Mouse (Mus musculus): Measurements from ENCODE around the gene Elof1. TPM values are rescaled to one million over a fixed set of nuclear protein-coding genes. Genes with fewer than 3 reads are reported as not detected.
A peak's percentile ranks its signal among the peaks of the same experiment; 100 is the strongest.

Gene Elof1
- polyA plus RNA-seq, 1 experiment = not detected

DNA sequence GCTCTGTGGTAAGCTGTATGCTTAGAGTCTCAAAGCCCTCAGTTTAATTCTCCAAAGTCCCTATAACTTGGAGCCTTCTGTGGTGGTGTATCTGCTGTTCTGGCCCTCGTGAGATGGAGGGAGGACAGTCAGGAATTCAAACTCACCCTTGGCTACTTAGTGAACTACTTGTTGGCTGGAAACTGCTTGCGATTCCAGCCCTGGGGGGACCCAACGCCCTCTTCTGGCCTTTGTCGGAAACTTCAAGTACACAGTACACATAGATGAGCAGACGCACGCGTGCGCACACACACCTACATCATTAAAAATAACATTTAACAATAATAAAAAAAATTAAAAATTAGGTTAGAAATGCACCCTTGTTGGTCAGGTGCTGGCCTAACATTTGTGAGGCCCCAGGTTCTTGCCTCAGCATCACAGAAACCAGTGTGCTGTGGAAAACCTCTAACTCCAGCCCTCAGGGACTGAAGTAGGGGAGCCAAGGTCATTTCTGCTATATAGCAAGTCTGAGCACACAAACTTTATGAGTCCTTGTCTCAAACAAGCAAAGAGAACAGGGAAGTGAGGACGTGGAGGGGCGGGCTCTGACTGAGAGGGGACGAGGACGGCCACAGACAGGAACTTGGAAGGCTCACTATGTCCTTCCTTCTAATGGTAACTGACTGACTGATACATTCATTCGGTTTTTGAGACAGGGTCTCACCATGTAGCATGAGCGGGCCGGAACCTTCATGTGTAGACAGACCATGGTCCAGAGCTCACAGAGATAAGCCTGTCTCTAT lies 8.5 kb upstream of the Elof1 start:
- no peak for TF ChIP-seq CTCF (IDR thresholded peaks at IDR 0.05; ENCODE audit: insufficient read depth, low read depth, low read length)
- TF ChIP-seq POLR2A (IDR thresholded peaks at IDR 0.05; ENCODE audit: insufficient read depth, low read depth, low read length) = no peak
- Histone ChIP-seq H3K4me3 (ENCODE audit: insufficient read depth, low read depth, low read length) (no peak overlapping the region), H3K27ac (ENCODE audit: insufficient read depth, low read depth, low read length) (no peak overlapping the region), H3K4me1 (ENCODE audit: control insufficient read depth, insufficient read depth, low read length) (no peaks in the 10 kb centered on the region)
- 89% methylated on average over 15 of the region's 15 CpGs for WGBS

DNA sequence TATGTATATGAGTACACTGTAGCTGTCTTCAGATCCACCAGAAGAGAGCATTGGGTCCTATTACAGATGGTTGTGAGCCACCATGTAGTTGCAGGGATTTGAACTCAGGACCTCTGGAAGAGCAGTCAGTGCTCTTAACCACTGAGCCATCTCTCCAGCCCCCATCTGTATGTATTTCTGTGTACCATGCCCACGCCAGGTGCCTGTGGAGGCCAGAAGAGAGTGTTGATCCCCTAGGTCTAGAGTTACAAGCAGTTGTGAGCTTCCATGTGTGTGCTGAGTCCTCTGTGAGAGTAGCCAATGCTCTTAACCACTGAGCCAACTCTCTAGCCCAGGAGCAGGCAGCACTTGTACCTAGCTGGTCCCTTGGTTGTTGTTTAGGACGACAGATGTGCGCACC lies 7.2 kb upstream of the Elof1 start:
- TF ChIP-seq CTCF (IDR thresholded peaks at IDR 0.05; ENCODE audit: insufficient read depth, low read depth, low read length) (no peak), POLR2A (IDR thresholded peaks at IDR 0.05; ENCODE audit: insufficient read depth, low read depth, low read length) (no peak)
- 84% methylated on average over 3 of the region's 3 CpGs for WGBS
- Histone ChIP-seq H3K4me1 (ENCODE audit: control insufficient read depth, insufficient read depth, low read length) (no peaks in the 10 kb centered on the region), H3K4me3 (ENCODE audit: insufficient read depth, low read depth, low read length) (no peak overlapping the region), H3K27ac (ENCODE audit: insufficient read depth, low read depth, low read length) (no peak overlapping the region)

DNA sequence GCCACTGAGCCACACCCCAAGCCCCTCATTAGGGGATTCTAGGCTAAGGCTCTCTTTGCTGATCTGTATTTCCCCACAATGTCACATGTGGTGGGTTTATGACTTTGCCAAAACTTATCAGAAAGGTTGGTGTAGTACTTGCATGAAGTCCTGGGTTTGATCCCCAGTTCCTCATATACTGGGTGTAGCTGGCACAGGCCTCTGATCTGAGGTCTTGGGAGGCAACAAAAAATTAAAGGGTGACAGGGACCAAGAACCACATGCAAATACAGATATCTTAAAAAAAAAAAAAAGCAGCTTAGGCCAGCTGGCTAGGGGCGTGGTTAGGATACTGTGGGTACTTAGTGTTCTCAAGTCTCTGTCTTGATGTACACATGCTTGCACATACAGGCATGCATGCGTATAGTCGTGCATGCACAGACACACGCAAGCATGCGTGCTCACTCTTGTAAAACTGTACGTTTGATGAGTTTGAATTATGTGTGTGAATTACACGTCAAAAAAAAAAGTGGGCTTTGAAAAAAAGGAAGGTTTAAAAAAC lies 6.2 kb upstream of the Elof1 start:
- TF ChIP-seq CTCF (IDR thresholded peaks at IDR 0.05; ENCODE audit: insufficient read depth, low read depth, low read length) (no peak), POLR2A (IDR thresholded peaks at IDR 0.05; ENCODE audit: insufficient read depth, low read depth, low read length) (no peak)
- H3K4me1 ChIP-seq (ENCODE audit: control insufficient read depth, insufficient read depth, low read length) = no peaks in the 10 kb centered on the region
- no peak overlapping the region for H3K27ac ChIP-seq (ENCODE audit: insufficient read depth, low read depth, low read length)
- H3K4me3 ChIP-seq (ENCODE audit: insufficient read depth, low read depth, low read length) = no peak overlapping the region
- WGBS = 90% methylated on average over 7 of the region's 7 CpGs

- Histone ChIP-seq H3K4me3 (ENCODE audit: insufficient read depth, low read depth, low read length) (no peak overlapping the region), H3K4me1 (ENCODE audit: control insufficient read depth, insufficient read depth, low read length) (peaks cover 3% of the 10 kb centered on the region; the same call in 1 of the 2 replicates), H3K27ac (ENCODE audit: insufficient read depth, low read depth, low read length) (no peak overlapping the region)
- WGBS = 82% methylated on average over 3 of the region's 3 CpGs
- TF ChIP-seq CTCF (IDR thresholded peaks at IDR 0.05; ENCODE audit: insufficient read depth, low read depth, low read length) (no peak), POLR2A (IDR thresholded peaks at IDR 0.05; ENCODE audit: insufficient read depth, low read depth, low read length) (no peak)
Observed at GRCm38 (mm10) chr9:22122005-22122404, 5.0 kb upstream of the Elof1 start.

- TF ChIP-seq POLR2A (IDR thresholded peaks at IDR 0.05; ENCODE audit: insufficient read depth, low read depth, low read length) (no peak), CTCF (IDR thresholded peaks at IDR 0.05; ENCODE audit: insufficient read depth, low read depth, low read length) (no peak)
- Histone ChIP-seq H3K4me3 (ENCODE audit: insufficient read depth, low read depth, low read length) (no peak overlapping the region), H3K4me1 (ENCODE audit: control insufficient read depth, insufficient read depth, low read length) (peaks cover 3% of the 10 kb centered on the region; the same call in 1 of the 2 replicates), H3K27ac (ENCODE audit: insufficient read depth, low read depth, low read length) (no peak overlapping the region)
Observed at GRCm38 (mm10) chr9:22121545-22121944, 4.6 kb upstream of the Elof1 start.

GRCm38 (mm10) chr9:22119543-22119942 lies 2.6 kb upstream of the Elof1 start:
- 68% methylated on average over 4 of the region's 4 CpGs for WGBS
- no peak overlapping the region for H3K27ac ChIP-seq (ENCODE audit: insufficient read depth, low read depth, low read length)
- no peak overlapping the region for H3K4me3 ChIP-seq (ENCODE audit: insufficient read depth, low read depth, low read length)
- no peak for TF ChIP-seq CTCF (IDR thresholded peaks at IDR 0.05; ENCODE audit: insufficient read depth, low read depth, low read length)
- no peak for TF ChIP-seq POLR2A (IDR thresholded peaks at IDR 0.05; ENCODE audit: insufficient read depth, low read depth, low read length)
- H3K4me1 ChIP-seq (ENCODE audit: control insufficient read depth, insufficient read depth, low read length) = peaks cover 9% of the 10 kb centered on the region

GRCm38 (mm10) chr9:22117754-22118456 lies 933 bp upstream of the Elof1 start:
- Histone ChIP-seq H3K4me3 (ENCODE audit: insufficient read depth, low read depth, low read length) (no peak overlapping the region), H3K4me1 (ENCODE audit: control insufficient read depth, insufficient read depth, low read length) (peaks cover 9% of the 10 kb centered on the region), H3K27ac (ENCODE audit: insufficient read depth, low read depth, low read length) (no peak overlapping the region)
- WGBS = 35% methylated on average over 10 of the region's 10 CpGs
- no peak for TF ChIP-seq CTCF (IDR thresholded peaks at IDR 0.05; ENCODE audit: insufficient read depth, low read depth, low read length)
- TF ChIP-seq POLR2A (IDR thresholded peaks at IDR 0.05; ENCODE audit: insufficient read depth, low read depth, low read length) = no peak

GRCm38 (mm10) chr9:22116086-22116485 lies 886 bp downstream of the Elof1 start:
- Histone ChIP-seq H3K27ac (ENCODE audit: insufficient read depth, low read depth, low read length) (no peak overlapping the region), H3K4me1 (ENCODE audit: control insufficient read depth, insufficient read depth, low read length) (peaks cover 9% of the 10 kb centered on the region), H3K4me3 (ENCODE audit: insufficient read depth, low read depth, low read length) (peak overlapping the region; percentile 75)
- 9% methylated on average over 15 of the region's 15 CpGs for WGBS
- no peak for TF ChIP-seq CTCF (IDR thresholded peaks at IDR 0.05; ENCODE audit: insufficient read depth, low read depth, low read length)
- no peak for TF ChIP-seq POLR2A (IDR thresholded peaks at IDR 0.05; ENCODE audit: insufficient read depth, low read depth, low read length)

- no peak overlapping the region for H3K4me3 ChIP-seq (ENCODE audit: insufficient read depth, low read depth, low read length)
- H3K4me1 ChIP-seq (ENCODE audit: control insufficient read depth, insufficient read depth, low read length) = peaks cover 9% of the 10 kb centered on the region
- H3K27ac ChIP-seq (ENCODE audit: insufficient read depth, low read depth, low read length) = no peak overlapping the region
- TF ChIP-seq CTCF (IDR thresholded peaks at IDR 0.05; ENCODE audit: insufficient read depth, low read depth, low read length) (no peak), POLR2A (IDR thresholded peaks at IDR 0.05; ENCODE audit: insufficient read depth, low read depth, low read length) (no peak)
- WGBS = 88% methylated on average over 4 of the region's 4 CpGs
Observed at GRCm38 (mm10) chr9:22115635-22116034, 1.3 kb downstream of the Elof1 start.
